Mouse (Mus musculus) kidney, postnatal 14 days (tissue): ENCODE data around the gene Osbpl6.
A peak's percentile ranks its signal among the peaks of the same experiment; 100 is the strongest.

ENCODE experiments used
- DNase-seq: peaks from one replicate; pipeline ENCODE4 v3.0.0; 2022; ENCODE audit warnings: mixed read lengths

The Osbpl6 gene

DNA sequence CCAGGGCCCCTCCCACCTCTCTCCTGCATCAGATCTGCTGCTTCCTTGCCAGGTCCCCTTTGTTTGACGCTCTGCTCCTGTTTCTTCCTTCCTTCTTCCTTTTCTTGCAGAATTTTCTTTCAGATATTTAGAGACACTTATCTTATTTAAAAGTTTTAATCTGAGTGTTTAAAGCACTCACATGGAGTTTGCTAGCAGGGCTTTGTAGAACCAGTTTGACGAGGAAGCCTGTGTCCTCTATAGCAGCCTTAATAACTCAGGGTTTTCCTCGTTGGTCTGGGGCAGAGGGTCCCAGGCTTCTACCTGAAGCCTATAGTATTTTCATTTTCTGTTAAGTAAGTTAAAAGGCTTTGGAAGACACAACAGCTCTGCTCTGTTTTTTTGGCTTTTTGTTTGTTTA, 20.5 kb downstream of the Osbpl6 start:
- DNase-seq, result no peak

DNA sequence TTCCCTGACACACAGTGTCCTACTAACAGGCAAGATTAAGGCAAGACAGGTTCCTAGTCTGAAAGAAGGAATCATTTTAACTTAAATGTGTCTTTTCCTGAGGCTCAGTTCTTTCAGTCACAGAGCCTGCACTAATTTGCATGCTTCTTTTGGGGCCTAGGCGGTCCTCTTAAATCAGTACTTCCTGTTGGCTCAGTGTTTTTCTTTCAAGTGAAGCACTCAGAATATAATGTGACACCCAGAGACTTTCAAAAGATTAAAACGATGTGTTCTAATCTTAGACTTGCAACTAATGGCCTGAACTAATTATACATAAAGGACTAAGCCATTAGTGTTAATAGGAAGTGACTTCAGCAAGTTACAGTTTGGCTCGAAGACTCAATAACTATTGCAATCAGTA, 23.0 kb downstream of the Osbpl6 start:
- no peak for DNase-seq

DNA sequence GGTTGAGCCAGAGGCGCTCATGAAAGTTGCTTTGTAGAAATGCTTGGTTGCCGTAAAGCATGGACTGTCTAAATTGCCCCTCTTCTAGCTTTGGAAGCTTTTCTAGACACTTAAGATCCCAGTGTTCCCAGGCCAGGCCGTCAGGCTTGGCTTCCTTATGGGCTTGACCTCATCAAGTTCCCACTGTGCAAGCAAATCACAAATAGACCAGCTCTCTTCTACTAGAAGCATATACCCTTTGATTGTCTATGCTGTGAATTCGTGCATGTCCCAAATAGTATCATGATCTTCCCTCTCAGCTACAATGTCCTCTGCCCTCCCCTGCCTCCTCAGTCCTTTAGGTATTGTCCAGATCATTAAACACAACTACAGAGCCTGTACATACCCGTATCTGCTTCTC, 23.5 kb downstream of the Osbpl6 start:
- no peak for DNase-seq

DNA sequence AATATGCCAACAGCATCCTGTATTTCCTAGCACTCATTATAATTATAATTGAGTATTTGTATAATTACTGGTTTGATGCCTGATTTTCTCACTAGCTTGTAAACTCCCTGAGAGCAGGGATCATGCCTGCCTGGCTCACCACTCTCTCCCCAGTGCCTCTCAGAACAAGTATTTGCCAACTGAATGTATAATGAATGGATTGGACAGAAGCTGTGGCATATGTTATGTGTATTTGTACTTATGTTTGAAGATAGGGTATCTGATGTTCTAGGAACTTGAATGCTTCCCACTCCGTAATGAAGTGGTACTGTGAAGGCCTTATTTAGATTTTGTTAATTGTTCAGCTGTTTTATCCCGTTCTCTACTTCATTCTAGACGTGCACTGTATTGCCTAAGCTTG, 24.2 kb downstream of the Osbpl6 start:
- DNase-seq, result no peak

DNA sequence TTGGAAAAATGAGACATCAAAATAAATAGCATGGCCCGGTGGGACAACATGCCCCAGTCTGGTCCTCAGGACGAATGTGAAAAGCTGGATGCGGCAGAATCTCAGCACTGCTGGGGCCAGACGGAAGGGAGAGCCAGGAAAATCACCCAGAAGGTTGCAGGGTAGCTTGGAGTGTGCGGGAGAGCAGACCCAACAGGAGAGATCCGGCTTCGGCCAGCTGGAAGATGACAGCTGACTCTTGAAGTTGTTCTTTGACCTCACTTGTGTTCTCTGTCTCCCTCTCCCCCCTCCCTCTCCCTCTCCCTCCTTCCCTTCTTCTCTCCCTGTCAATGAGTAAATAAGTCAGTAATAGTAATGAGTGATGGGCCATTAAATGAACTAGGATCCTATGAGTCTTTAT, 27.9 kb downstream of the Osbpl6 start:
- DNase-seq, result peak; percentile 87

DNA sequence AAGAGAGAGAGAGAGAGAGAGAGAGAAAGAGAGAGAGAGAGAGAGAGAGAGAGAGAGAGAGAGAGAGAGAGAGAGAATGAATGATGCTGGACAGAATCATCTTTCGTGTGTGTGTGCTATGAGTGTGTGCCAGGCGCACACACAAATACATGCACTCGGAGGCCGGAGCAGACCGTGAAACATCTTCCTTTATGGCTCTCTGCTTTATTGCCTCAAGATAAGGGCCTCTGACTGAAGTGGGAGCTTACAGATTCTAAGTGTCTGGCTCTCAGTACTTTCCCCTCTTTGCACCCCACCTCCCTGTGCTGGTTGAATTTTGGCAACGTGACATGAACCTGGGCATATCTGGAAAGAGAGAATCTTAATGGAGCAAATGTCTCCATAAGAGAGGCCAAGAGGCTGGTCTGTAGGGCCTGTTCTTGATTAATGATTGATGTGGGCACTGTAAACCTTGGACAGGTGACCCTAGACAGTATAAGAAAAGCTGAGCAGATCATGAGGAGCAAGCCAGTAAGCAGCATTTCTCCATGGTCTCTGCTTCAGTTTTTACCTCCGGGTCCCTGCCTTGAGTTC, 29.4 kb downstream of the Osbpl6 start:
- DNase-seq, result peak; percentile 76

DNA sequence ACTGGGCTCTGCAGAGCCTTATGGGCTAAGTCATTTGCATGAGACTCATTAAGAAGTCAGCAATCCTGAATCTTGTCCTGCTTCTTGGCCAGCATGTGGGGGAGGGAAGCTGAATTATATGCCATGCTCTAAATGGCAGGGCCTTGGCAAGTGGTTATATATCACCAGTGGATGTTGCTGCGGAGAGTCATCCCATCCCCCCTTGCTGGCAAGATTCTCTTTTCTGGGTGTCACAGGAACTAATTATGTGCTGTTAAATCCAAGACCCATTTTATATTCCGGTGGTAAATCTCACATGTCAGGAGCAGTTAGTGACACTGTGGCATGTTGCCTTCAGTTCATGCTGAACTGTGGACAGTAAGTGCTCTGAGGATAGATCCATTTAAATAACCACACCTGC, 31.1 kb downstream of the Osbpl6 start:
- DNase-seq, result peak; percentile 24

DNA sequence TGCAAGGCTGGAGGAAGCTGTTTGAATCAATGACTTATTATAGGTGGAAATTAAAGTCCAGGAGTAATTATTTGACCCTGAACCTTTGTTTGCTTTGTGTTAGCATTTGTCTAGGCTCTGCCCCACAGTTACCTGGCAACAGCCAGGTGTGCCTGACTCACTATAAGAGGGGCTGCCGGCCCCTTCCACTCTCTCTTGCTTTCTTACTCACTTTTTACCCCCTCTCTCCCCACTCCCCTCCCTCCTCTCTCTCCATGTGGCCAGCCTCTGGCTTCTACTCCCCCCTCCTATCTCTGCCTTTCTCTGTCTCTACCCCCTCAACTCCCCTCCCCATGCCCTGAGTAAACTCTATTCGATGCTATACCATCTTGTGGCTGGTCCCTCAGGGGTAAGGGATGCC, 33.2 kb downstream of the Osbpl6 start:
- DNase-seq, result no peak

DNA sequence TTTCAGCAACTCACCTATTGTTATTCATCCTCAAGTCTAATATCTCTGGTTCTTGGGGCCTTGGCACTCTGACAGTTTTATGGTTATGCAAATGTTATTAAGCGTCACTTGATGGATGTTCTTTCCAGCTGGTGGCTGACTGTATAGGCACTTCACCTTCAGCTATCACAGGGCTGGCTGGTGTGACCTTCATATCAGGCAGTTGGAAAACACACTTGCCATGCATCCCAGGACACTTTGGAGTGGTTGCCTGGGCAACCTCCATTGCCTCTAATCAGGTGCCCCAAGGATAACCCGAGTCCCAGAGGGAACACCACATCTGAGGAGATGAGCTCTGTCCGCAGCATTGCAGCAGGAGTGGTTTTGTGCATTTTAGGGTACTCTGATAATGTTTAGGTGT, 35.8 kb downstream of the Osbpl6 start:
- DNase-seq, result no peak

DNA sequence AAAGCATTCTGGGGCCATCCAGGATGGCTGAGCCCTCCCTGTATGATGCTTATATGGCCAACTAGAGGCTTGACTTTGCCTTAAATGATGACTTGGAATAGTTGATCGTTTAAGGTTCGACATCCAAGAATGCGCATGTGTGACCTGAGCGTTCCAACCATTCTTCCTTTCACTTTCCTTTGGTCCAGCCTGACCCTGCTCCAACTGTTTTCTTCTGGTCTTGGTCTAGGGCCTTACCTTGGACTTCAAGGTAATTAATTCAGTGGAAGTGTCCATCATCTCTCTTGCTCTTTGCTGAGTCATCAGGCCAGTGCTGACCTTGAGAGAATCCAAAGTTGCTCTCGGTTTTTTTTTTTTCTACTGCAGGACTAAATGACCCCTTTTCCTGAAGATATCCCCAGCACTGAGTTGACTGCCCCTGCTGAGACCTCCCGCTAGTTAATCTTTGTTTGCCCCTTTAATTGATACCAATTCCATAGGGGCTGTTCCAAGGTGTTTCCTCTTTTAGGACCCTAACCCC, 43.6 kb downstream of the Osbpl6 start:
- DNase-seq, result no peak

DNA sequence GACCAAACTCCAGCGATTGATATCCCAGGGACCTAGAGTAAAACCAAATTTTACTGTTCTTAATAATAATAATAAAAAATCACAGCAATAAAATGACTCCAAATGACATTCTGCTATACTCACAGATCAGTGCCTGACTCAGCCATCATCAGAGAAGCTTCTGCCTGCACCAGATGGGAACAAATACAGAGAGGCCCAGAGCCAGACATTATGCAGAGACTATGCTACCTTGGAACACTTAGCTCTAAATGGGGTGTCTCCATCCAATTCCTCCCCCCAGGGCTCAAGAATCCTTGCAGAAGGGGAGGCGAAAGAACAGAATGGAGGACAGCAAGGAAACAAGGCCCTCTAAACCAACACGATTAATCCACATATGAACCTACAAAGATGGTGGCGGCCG, 60.4 kb downstream of the Osbpl6 start:
- no peak for DNase-seq

DNA sequence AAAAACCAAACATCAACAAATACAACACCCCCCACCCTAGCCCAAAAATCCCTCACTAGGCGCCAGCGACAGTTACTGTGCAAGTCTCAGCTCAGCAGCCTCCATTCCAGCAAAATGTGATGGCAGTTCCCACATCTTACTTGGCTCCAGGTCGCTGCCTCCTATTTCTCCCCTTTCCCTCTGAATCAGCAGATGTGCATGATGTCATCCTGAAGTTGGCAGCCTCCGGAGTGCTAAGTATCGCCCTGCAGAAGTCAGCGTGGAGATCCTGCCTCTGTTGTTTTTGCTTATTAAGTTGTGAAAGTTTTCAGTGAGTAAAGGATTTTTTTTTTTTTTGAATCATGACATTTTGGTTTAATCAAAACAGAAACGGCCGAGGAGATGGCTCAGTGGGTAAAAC, 61.9 kb downstream of the Osbpl6 start:
- DNase-seq, result peak; percentile 15

DNA sequence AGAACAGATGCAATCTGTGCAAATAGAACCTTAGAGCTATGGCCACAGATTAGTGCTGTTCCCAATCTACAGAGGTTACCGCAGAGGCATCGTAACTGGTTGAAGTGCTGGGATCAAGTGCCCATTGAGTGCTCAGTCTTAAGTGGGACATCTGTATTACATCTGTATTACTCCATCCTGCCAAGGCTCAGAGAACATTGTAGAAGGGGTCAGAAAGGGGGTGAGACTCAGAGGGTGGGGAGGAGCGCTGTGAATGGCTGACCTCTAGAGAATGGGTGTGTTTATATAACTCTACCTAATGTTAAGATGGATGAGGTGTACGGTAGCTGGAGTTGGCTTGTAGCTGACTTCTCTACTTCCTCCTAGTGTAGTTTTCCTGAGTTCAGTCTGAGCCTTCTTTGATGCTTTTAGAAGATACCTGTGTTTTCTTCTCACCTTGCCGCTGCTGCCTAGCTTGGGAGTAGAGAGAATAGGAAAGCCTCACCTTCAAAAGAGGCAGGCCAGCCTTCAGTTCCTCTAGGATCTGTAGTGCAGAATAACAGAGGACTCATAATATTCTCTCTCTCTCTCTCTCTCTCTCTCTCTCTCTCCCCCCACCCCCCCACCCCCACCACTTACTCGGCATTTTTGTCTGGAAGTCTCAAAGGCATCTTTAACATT, 62.9 kb downstream of the Osbpl6 start:
- no peak for DNase-seq

DNA sequence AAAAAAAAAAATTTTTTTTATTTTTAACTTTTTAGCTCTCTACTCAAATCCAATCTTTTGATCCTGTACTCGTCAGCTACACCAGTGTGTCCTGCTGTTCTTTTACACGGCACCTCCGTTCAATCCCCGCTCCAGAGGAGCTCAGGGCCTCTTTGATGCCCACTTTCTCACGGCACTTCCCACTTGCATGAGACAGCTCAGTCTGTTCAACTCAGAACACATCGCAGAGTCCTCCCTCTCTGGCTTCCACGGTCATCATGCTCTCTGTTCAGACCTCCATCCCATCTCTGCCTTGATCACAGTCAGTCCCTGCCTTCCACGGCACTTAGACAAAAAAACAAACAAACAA, 63.4 kb downstream of the Osbpl6 start:
- DNase-seq, result no peak

DNA sequence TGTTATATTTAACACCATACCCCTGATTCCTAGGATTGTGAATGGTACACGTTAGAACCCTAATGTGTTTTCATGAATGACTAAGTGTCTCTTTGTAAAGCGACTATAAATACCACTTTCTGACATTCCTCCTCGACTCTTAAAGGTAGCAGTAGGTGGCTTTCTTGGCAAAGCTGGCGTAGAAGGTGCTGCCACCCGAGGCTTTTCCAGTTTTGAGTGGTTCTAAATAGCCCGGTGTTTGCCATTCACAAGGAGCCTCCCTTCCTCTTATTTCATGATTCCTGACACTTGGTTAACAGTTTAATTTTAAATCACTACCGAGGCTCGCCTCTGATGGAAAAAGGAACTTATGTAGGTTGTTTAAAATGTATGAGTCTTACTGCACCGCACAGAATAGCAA, 64.1 kb downstream of the Osbpl6 start:
- DNase-seq, result peak; percentile 12

DNA sequence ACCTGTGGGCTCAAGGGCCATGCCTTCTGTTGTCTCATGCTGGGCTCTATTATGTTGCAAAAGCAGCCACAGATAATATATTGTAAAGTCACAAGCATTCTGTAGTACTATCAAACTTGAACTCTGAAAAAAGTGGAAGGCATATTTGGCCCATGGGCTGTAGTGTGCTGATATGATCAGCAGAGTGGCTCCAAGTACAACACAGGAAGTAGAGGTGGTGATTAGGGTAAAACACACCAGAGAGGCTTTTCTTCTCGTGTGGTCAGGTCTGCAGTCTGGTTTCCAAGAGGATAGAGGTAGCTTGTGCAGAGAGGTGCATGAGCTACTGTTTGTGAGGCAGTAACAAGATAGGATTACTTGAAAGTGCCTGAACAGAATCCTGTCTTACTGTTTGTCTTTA, 69.5 kb downstream of the Osbpl6 start:
- DNase-seq, result no peak

DNA sequence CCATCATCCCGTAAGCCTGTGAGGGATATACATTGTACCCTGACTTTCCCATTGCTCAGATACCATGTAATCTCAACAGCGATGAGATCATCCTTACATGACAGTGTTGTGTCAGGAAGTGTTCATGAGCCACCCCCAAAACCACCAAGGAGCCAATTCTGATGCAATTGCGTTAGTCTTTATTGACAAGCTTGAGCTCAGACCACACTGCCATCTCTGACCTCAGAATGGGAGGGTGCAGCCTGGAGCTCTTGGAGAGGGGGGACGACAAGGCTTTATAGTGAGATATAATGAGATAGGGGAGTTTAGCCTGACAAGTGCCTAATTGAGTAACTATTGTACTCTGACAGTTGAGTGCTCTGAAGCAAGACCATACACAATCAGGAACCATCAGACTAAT, 82.5 kb downstream of the Osbpl6 start:
- DNase-seq, result no peak

DNA sequence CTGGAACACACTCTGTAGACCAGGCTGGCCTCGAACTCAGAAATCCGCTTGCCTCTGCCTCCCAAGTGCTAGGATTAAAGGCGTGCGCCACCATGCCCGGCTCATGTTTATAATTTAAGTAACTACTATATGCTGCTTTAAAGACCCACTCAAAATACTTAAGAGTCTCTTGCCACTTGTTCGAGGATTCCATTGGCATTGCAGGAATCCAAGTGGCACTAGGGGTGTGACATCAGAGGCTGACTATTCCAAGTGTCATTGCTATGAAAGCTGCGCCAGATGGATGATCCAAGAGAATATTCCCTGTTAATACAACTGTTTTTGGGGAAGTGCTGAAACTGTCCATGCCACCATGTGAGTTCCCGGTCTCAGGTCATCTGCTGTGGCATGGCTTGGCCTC, 83.9 kb downstream of the Osbpl6 start:
- no peak for DNase-seq

DNA sequence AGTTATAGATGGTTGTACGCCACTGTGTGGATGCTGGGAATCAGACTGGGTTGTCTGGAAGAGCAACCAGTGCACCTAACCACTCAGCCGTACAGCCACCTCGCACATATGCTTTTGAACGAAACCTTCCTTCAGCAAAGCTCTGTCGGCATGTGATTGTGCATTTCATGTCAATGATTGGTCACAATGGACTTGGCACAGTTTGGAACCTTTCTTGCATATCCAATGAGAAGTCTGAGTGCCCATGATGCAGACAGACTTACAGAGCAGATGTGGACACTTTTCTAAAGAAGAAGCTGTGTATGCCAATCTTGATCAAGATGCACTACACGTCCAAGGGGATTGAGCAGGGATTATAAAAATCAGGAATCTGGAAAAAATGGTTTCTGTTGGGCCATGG, 85.1 kb downstream of the Osbpl6 start:
- no peak for DNase-seq

DNA sequence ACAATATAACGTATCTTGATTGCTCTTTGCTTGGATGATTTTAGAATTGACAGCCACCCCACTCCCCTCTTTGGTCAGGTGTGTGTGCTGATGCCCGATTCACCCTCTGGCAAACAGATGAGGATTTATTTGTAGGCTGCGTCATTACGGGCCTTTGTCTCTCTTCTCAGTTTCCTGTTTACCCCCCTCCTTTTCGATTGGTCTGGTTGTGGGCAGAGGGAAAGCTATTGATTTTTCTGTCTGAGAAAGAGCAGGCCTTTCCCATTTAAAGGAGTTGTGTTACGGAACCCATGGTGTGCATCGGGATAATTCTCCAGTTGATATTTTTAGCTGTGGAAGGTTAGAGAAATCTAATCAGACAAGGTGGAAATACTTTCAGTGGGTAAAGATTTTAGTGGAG, 85.9 kb downstream of the Osbpl6 start:
- no peak for DNase-seq

DNA sequence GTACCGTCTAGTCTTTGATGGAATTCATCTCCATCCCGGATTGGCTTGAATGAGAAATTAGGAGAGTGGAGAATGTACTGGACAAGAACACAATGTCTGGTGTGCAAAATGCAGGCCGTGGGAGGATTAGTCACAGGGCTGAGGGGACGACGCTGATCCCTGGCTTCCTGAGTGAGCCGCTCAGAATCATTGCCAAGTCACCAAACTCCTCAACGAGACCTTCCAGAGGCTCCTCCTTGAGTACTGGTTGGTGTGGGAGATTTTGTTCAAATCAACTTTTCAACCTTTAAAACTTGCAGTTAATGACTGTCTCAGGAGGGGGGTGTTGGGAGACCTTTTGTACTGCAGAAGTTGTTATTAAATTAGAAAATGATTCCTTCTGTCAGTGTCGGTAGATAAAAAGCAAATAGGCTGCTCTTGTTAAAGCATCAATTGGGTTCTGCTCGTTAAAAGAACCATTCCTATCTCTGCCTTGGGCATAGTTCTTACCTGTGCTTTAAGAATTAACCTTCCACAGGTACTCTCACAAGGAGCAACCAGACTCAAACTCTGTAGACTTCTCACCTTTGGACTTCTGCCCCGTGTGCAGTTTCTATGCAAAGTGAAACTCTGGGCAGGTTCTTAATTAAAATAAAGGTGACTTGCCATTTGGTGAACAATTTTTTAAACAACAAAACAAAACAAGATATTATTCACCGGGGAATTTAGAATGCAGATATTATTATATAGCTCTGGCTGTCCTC, 89.9 kb downstream of the Osbpl6 start:
- DNase-seq, result peak; percentile 53

DNA sequence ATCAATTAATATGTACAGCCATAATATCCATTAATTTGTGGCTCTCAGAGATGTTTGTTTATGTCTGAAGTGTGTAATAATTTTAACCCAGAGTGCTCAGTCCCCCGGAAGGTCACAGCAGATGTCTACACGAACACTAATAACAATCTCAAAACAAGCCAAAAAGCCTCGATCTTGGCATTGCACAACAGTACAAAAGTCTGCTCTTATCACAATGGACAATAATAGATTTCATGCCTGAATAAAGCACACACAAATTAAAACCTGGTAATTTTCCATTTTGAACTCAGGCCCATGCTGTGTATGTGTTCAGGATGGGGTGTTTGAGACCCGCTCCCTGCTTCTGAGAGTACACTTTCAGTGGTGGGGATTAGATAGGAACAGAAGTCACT, 90.4 kb downstream of the Osbpl6 start:
- no peak for DNase-seq

DNA sequence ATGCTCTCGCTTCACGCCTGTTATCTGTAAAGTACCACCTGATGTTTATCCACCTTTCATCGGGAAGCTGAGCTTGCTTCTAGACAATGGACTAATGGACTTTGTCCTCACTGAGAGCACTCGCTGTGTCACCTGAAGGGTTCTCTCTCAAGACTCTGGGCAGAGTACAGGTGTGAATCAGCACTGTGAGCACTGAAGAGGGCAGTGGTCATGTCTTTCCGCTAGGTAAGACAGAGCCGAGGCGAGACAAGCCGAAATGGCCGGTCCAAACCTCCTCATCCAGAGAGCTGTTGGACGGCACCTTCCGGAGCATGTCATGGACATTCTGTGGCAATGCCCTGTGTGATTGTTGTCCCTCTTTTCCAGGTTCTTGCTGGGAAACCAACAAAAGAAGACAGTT, 92.6 kb downstream of the Osbpl6 start:
- peak; percentile 61 for DNase-seq

DNA sequence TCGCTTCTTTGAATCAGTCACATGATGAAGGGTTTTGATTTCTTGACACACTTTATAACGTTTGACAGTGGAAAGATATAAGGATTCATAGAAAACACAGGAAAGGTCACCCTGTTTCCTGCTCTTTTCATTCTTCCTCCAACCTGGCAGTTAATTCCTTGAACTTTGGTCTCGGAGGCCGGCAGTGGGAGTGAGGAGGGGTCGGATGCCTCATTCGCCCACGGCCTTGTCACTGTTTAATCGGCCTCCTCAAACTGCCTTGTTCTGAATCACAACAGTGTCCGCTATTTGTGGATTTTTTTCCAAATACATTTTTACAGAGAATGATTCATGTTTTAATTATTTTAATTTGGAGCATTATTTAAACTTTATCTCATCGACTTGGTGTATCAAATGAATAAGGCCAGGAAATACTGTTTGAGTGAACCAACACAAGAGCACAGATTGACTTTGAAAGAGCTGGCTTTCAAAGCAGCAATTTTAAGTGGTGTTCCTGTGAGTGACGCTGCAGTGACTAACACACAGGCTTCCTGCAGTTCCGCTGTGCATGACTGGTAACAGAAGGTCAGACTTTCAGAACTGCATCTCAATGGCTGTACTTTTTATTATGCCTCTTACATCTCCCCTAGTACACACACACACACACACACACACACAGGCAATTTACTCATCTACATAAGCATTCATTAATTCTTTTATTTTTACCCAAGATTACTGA, 98.0 kb downstream of the Osbpl6 start:
- peak; percentile 67 for DNase-seq
